Mouse (Mus musculus) gastrocnemius, postnatal 10 days (tissue): ENCODE results near the gene Hsd3b7. TPM values are rescaled to one million over a fixed set of nuclear protein-coding genes. Genes with fewer than 3 reads are reported as not detected.
"Not testable (repeated sequence)": the region's sequence is repeated elsewhere in the genome, so short reads cannot be mapped to it uniquely, and the experiment has no call there.

Experiments
- DNase-seq: peaks from one replicate; pipeline ENCODE4 v3.0.0; 2021; ENCODE audit warnings: mixed read lengths
- total RNA-seq, 2 experiments: library from RNA; stranded (reverse); gene quantifications; 2 replicates each; pipeline ENCODE4 v1.2.3; 2021

The Hsd3b7 gene
- total RNA-seq, 2 experiments from 2014 or later = 8.1 to 12.5 TPM

- not testable (repeated sequence) for DNase-seq
Measured at GRCm38 (mm10) chr7:127775837-127776236, 24.6 kb upstream of the Hsd3b7 start.

GRCm38 (mm10) chr7:127776426-127776825 is 24.0 kb upstream of the Hsd3b7 start, which contains the start of gene Setd1a:
Gene Setd1a, plus strand, starts transcription at chr7:127776670.
- DNase-seq = peak; percentile 93

GRCm38 (mm10) chr7:127776878-127777473 is 23.4 kb upstream of the Hsd3b7 start:
- DNase-seq = peak; percentile 97

- DNase-seq = peak; percentile 72
Measured at GRCm38 (mm10) chr7:127777474-127778266, 22.7 kb upstream of the Hsd3b7 start.

- no peak for DNase-seq
Measured at GRCm38 (mm10) chr7:127778350-127778749, 22.1 kb upstream of the Hsd3b7 start.

- no peak for DNase-seq
Measured at GRCm38 (mm10) chr7:127785308-127785707, 15.1 kb upstream of the Hsd3b7 start, which contains the start of gene Gm49388. Gene Gm49388, plus strand, starts transcription at chr7:127785608.

- DNase-seq = no peak
Measured at GRCm38 (mm10) chr7:127797076-127797845, 3.1 kb upstream of the Hsd3b7 start.

GRCm38 (mm10) chr7:127798591-127798990 is 1.8 kb upstream of the Hsd3b7 start:
- DNase-seq = no peak

GRCm38 (mm10) chr7:127799211-127799610 is 1.2 kb upstream of the Hsd3b7 start:
- DNase-seq = no peak

GRCm38 (mm10) chr7:127799738-127800137 is 666 bp upstream of the Hsd3b7 start:
- no peak for DNase-seq

GRCm38 (mm10) chr7:127801010-127801621 is 712 bp downstream of the Hsd3b7 start:
- DNase-seq = no peak

GRCm38 (mm10) chr7:127802313-127802712 is 1.9 kb downstream of the Hsd3b7 start:
- DNase-seq = no peak

- no peak for DNase-seq
Measured at GRCm38 (mm10) chr7:127808821-127809220, 8.4 kb downstream of the Hsd3b7 start.

GRCm38 (mm10) chr7:127809846-127810245 is 9.4 kb downstream of the Hsd3b7 start:
- DNase-seq = no peak

- DNase-seq = no peak
Measured at GRCm38 (mm10) chr7:127810650-127811049, 10.2 kb downstream of the Hsd3b7 start.

GRCm38 (mm10) chr7:127811240-127811639 is 10.8 kb downstream of the Hsd3b7 start:
- no peak for DNase-seq

GRCm38 (mm10) chr7:127812292-127812691 is 11.9 kb downstream of the Hsd3b7 start:
- DNase-seq = no peak

- no peak for DNase-seq
Measured at GRCm38 (mm10) chr7:127813821-127814220, 13.4 kb downstream of the Hsd3b7 start.

- DNase-seq = peak; percentile 75
Measured at GRCm38 (mm10) chr7:127814241-127814921, 14.0 kb downstream of the Hsd3b7 start.

- no peak for DNase-seq
Measured at GRCm38 (mm10) chr7:127815116-127815665, 14.8 kb downstream of the Hsd3b7 start.
